Mouse (Mus musculus) intestine, embryonic 15.5 days (tissue): ENCODE measurements at regions not wholly inside any gene's neighbourhood (a gene's known extent, or its start where the extent isn't known, plus 50 kb on each side); places are given as distances from the start of the nearest gene placed in this dataset.
"Not testable (repeated sequence)": the region's sequence is repeated elsewhere in the genome, so short reads cannot be mapped to it uniquely, and the experiment has no call there.

ENCODE experiments used
- ATAC-seq: fragments of 200-750 bp; cut with Nextera tagmentation; 2 replicates; pipeline ENCODE4 v1.8.0; 2017; ENCODE audit warnings: moderate TSS enrichment, moderate library complexity
- H3K27ac ChIP-seq: fragments of 300-500 bp; sonication (generic); 2 replicates; pipeline ENCODE4 v1.5.1; 2015; ENCODE audit warnings: mild to moderate bottlenecking, inconsistent platforms
- H3K27me3 ChIP-seq: fragments of 300-500 bp; sonication (generic); replicated peaks from 2 replicates; pipeline ENCODE4 v1.6.1; 2015; ENCODE audit warnings: inconsistent platforms
- H3K36me3 ChIP-seq: fragments of 300-500 bp; sonication (generic); 2 replicates; pipeline ENCODE4 v1.6.1; 2015; ENCODE audit warnings: inconsistent platforms
- H3K4me1 ChIP-seq: fragments of 300-500 bp; sonication (generic); replicated peaks from 2 replicates; pipeline ENCODE4 v1.6.1; 2015; ENCODE audit warnings: inconsistent platforms
- H3K4me2 ChIP-seq: fragments of 300-500 bp; sonication (generic); replicated peaks from 2 replicates; pipeline ENCODE4 v1.6.1; 2015; ENCODE audit warnings: mild to moderate bottlenecking, inconsistent platforms
- H3K4me3 ChIP-seq: fragments of 300-500 bp; sonication (generic); replicated peaks from 2 replicates; pipeline ENCODE4 v1.5.1; 2015; ENCODE audit warnings: inconsistent platforms
- H3K9ac ChIP-seq: fragments of 300-500 bp; sonication (generic); 2 replicates; pipeline ENCODE4 v1.6.1; 2015; ENCODE audit warnings: inconsistent platforms
- H3K9me3 ChIP-seq: fragments of 300-500 bp; sonication (generic); 2 replicates; pipeline ENCODE4 v1.6.1; 2016; ENCODE audit warnings: inconsistent platforms
- WGBS: fragments of 180-500 bp; shearing (Covaris S2); methylation state at CpG from one replicate; pipeline ENCODE4 v1.1.7; 2015; 5-methylcytosine and 5-hydroxymethylcytosine counted together

GRCm38 (mm10) chr14:120766451-120766850 is 144.6 kb upstream of the Ipo5 start:
- Histone ChIP-seq H3K27ac (no peak overlapping the region), H3K9me3 (no peaks in the 10 kb centered on the region), H3K36me3 (no peaks in the 10 kb centered on the region), H3K27me3 (no peaks in the 10 kb centered on the region), H3K9ac (no peak overlapping the region), H3K4me1 (no peaks in the 10 kb centered on the region), H3K4me3 (no peak overlapping the region), H3K4me2 (no peak overlapping the region)
- 89% methylated on average over 5 of the region's 5 CpGs for WGBS
- ATAC-seq = no peak

GRCm38 (mm10) chr14:120770579-120770978 is 140.4 kb upstream of the Ipo5 start:
- ATAC-seq = no peak
- WGBS = 70% methylated on average over 3 of the region's 3 CpGs
- no peak overlapping the region for H3K9ac ChIP-seq

GRCm38 (mm10) chr14:120773001-120773400 is 138.0 kb upstream of the Ipo5 start:
- 82% methylated on average over 4 of the region's 4 CpGs for WGBS

More at GRCm38 (mm10) chr14:120770579-120770978, 140.4 kb upstream of the Ipo5 start:
- H3K4me3 ChIP-seq = no peak overlapping the region
- no peaks in the 10 kb centered on the region for H3K4me1 ChIP-seq
- no peaks in the 10 kb centered on the region for H3K9me3 ChIP-seq
- H3K27ac ChIP-seq = no peak overlapping the region
- H3K27me3 ChIP-seq = no peaks in the 10 kb centered on the region
- H3K4me2 ChIP-seq = no peak overlapping the region
- no peaks in the 10 kb centered on the region for H3K36me3 ChIP-seq

DNA sequence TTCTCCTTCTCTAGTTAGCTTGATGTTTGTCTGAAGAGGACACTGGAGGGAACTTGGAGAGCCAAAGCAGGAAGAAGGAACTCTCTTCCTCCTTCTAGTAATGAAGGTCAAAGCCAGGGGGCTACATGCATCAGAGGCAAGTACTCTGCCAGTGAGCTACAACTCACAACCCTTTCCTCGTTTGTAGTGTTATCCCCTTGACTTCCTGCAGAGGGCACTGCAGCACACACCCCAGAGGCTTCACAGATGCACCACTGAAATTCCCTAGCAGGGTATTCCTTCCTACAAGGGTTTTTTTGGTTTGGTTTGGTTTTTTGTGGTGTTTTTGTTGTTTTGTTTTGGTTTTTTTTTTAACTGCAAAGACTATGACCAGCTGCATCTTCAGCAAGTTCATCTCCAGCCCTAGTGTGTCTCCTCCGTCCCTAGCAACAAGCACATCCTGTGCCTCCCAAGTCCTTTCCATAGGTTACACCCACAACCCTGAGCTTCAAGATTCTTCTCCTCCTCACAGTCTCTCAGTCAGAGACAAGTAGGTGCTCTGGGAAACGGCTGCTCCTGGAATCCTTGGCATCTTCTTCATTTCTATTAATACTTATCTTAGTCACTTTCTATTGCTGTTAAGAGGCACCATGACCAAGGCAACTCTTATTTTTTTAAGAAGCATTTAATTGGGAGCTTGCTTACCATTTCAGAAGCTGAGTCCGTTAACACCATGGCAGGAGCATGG is 119.0 kb upstream of the Ipo5 start:
- Histone ChIP-seq H3K27ac (no peak overlapping the region), H3K9ac (no peak overlapping the region), H3K4me3 (no peak overlapping the region), H3K4me1 (no peaks in the 10 kb centered on the region), H3K9me3 (no peaks in the 10 kb centered on the region), H3K4me2 (no peak overlapping the region), H3K27me3 (no peaks in the 10 kb centered on the region), H3K36me3 (no peaks in the 10 kb centered on the region)
- no peak for ATAC-seq
- 75% methylated on average over 4 of the region's 4 CpGs for WGBS

More at GRCm38 (mm10) chr14:120773001-120773400, 138.0 kb upstream of the Ipo5 start:
- not testable (repeated sequence) for H3K27ac ChIP-seq, H3K4me1 ChIP-seq, H3K9me3 ChIP-seq, H3K4me3 ChIP-seq, H3K36me3 ChIP-seq, H3K27me3 ChIP-seq, H3K9ac ChIP-seq, H3K4me2 ChIP-seq, ATAC-seq

- 64% methylated on average over 7 of the region's 7 CpGs for WGBS
- no peak overlapping the region for H3K4me3 ChIP-seq
- no peaks in the 10 kb centered on the region for H3K9me3 ChIP-seq
These were observed 113.0 kb upstream of the Ipo5 start for GRCm38 (mm10) chr14:120797916-120798490.

DNA sequence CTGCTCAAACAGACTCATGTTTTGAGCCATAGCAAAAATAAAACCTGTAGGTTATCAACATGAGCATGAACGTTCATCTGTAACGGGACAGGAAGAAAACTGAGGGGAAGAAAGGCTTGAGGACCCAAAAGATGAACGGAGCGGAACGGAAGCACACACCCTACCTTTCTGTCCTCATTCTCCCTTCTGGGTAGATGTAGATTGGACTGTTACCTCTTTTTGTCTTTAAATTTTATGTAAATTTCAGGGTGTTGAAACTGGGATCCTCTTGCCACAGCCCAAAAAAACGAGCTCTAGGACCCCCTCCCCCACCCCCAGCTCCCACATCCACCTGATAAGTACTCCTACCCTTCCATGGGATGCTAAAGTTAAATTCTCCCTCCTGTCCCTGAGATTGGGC is 107.8 kb upstream of the Ipo5 start:
- no peaks in the 10 kb centered on the region for H3K36me3 ChIP-seq
- no peak overlapping the region for H3K27ac ChIP-seq
- H3K27me3 ChIP-seq = no peaks in the 10 kb centered on the region
- no peak overlapping the region for H3K4me2 ChIP-seq
- 83% methylated on average over 6 of the region's 6 CpGs for WGBS
- no peaks in the 10 kb centered on the region for H3K4me1 ChIP-seq
- H3K9ac ChIP-seq = no peak overlapping the region
- H3K9me3 ChIP-seq = no peaks in the 10 kb centered on the region
- H3K4me3 ChIP-seq = no peak overlapping the region
- no peak for ATAC-seq

More at GRCm38 (mm10) chr14:120797916-120798490, 113.0 kb upstream of the Ipo5 start:
- no peaks in the 10 kb centered on the region for H3K36me3 ChIP-seq
- no peaks in the 10 kb centered on the region for H3K4me1 ChIP-seq
- H3K4me2 ChIP-seq = no peak overlapping the region
- H3K27me3 ChIP-seq = no peaks in the 10 kb centered on the region
- no peak overlapping the region for H3K27ac ChIP-seq
- ATAC-seq = no peak
- H3K9ac ChIP-seq = no peak overlapping the region

DNA sequence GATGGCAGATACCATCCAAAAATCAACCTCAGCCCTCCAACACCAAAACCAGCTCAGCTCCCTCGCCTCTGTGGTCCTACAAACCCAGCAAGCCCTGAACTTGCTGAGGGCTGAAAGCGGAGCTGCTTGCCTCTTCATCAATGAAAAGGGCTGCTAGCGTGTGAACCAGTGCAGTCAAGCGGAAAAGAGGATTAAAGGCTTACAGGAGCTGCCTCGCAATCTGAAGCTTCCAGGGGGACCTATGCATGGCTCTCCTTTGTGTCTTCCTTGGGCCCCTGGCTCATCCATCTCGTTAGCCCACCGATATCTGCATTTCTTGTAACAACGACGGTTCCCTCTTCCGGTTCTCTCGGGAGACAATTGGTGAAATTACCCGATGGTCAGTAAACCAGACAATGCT is 107.3 kb upstream of the Ipo5 start:
- no peaks in the 10 kb centered on the region for H3K36me3 ChIP-seq
- H3K27ac ChIP-seq = no peak overlapping the region
- no peak overlapping the region for H3K4me3 ChIP-seq
- no peaks in the 10 kb centered on the region for H3K9me3 ChIP-seq
- no peak for ATAC-seq
- WGBS = 25% methylated on average over 12 of the region's 12 CpGs
- no peak overlapping the region for H3K9ac ChIP-seq
- H3K27me3 ChIP-seq = no peaks in the 10 kb centered on the region
- no peak overlapping the region for H3K4me2 ChIP-seq
- no peaks in the 10 kb centered on the region for H3K4me1 ChIP-seq

GRCm38 (mm10) chr14:120804183-120804848 is 106.7 kb upstream of the Ipo5 start:
- Histone ChIP-seq H3K36me3 (no peaks in the 10 kb centered on the region), H3K4me1 (no peaks in the 10 kb centered on the region), H3K9me3 (no peaks in the 10 kb centered on the region), H3K4me2 (no peak overlapping the region), H3K4me3 (no peak overlapping the region), H3K27ac (no peak overlapping the region), H3K27me3 (no peaks in the 10 kb centered on the region), H3K9ac (no peak overlapping the region)
- 36% methylated on average over 7 of the region's 7 CpGs for WGBS
- ATAC-seq = no peak

- no peak overlapping the region for H3K27ac ChIP-seq
- no peaks in the 10 kb centered on the region for H3K36me3 ChIP-seq
- no peaks in the 10 kb centered on the region for H3K9me3 ChIP-seq
- H3K4me1 ChIP-seq = no peaks in the 10 kb centered on the region
- no peak for ATAC-seq
- H3K9ac ChIP-seq = no peak overlapping the region
- WGBS = 55% methylated on average over 6 of the region's 6 CpGs
- no peaks in the 10 kb centered on the region for H3K27me3 ChIP-seq
- no peak overlapping the region for H3K4me3 ChIP-seq
- H3K4me2 ChIP-seq = no peak overlapping the region
These were observed 105.9 kb upstream of the Ipo5 start for GRCm38 (mm10) chr14:120805137-120805536.

GRCm38 (mm10) chr14:120805816-120806552 is 105.0 kb upstream of the Ipo5 start:
- not testable (repeated sequence) for H3K9ac ChIP-seq, H3K27ac ChIP-seq, H3K4me1 ChIP-seq, H3K36me3 ChIP-seq, H3K9me3 ChIP-seq, H3K27me3 ChIP-seq, H3K4me3 ChIP-seq
- H3K4me2 ChIP-seq = peak overlapping the region; percentile 14; the same call in 1 of the 2 replicates
- 43% methylated on average over 12 of the region's 12 CpGs for WGBS
- ATAC-seq = peak; percentile 63

GRCm38 (mm10) chr14:120806553-120806893 is 104.5 kb upstream of the Ipo5 start:
- no peaks in the 10 kb centered on the region for H3K36me3 ChIP-seq
- H3K4me2 ChIP-seq = peak overlapping the region; percentile 14; the same call in 1 of the 2 replicates
- WGBS = 39% methylated on average over 7 of the region's 10 CpGs
- no peaks in the 10 kb centered on the region for H3K9me3 ChIP-seq
- no peak overlapping the region for H3K27ac ChIP-seq
- no peaks in the 10 kb centered on the region for H3K27me3 ChIP-seq
- peak; percentile 73; the same call in 1 of the 2 replicates for ATAC-seq
- no peak overlapping the region for H3K4me3 ChIP-seq
- H3K4me1 ChIP-seq = no peaks in the 10 kb centered on the region
- H3K9ac ChIP-seq = no peak overlapping the region

GRCm38 (mm10) chr14:120809321-120809720 is 101.7 kb upstream of the Ipo5 start:
- no peaks in the 10 kb centered on the region for H3K27me3 ChIP-seq
- no peak overlapping the region for H3K4me3 ChIP-seq
- ATAC-seq = no peak
- no peaks in the 10 kb centered on the region for H3K36me3 ChIP-seq
- H3K9ac ChIP-seq = no peak overlapping the region
- 89% methylated on average over 6 of the region's 6 CpGs for WGBS
- no peaks in the 10 kb centered on the region for H3K4me1 ChIP-seq
- H3K27ac ChIP-seq = no peak overlapping the region
- H3K4me2 ChIP-seq = no peak overlapping the region
- H3K9me3 ChIP-seq = no peaks in the 10 kb centered on the region
